Mouse (Mus musculus): Measurements from ENCODE around the gene Olfr549. TPM values are rescaled to one million over a fixed set of nuclear protein-coding genes. Genes with fewer than 3 reads are reported as not detected.

Gene Olfr549
- polyA plus RNA-seq, 1 experiment = not detected

DNA sequence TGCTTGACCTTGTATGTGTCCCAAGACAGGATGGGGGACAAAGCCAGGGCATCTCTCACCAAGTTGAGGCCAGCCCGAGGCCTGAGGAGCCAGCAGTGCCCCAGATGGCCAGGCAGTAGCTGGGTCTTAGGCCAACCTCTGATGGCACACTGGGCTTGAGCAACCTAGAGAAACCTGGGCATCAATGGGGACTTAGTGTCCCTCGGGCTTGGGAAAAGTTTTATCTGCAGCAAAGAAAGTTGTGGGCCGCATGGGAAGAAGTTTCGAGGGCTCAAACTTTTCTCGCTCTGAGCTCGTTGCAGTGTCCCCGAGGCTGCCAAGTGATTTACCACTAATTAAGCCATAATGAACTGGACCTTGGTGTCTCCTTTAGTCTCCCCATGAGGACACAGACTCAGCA lies 39.9 kb upstream of the Olfr549 start:
- Histone ChIP-seq H3K27me3 (ENCODE audit: control insufficient read depth, insufficient read depth, insufficient read length) (no peaks in the 10 kb centered on the region), H3K79me2 (ENCODE audit: control insufficient read depth, insufficient read depth) (no peaks in the 10 kb centered on the region), H3K36me3 (ENCODE audit: control insufficient read depth, insufficient read depth) (no peaks in the 10 kb centered on the region), H3ac (ENCODE audit: control insufficient read depth, insufficient read length) (no peak overlapping the region), H3K4me2 (ENCODE audit: low read depth) (no peak overlapping the region), H3K4me3 (no peak overlapping the region)
- TF ChIP-seq CEBPB (IDR thresholded peaks at IDR 0.05; ENCODE audit: insufficient read depth, poor library complexity, severe bottlenecking) = no peak
- no peak for TF ChIP-seq POLR2A (IDR thresholded peaks at IDR 0.05; ENCODE audit: insufficient read length, low read depth)
- TF ChIP-seq MYOD1 (IDR thresholded peaks at IDR 0.05; ENCODE audit: control insufficient read depth in 1 of 3, insufficient read length in 2 of 3, low read depth in 2 of 3) = no peak
- TF ChIP-seq TCF12 (IDR thresholded peaks at IDR 0.05; ENCODE audit: insufficient read depth, poor library complexity, severe bottlenecking) = no peak
- TF ChIP-seq USF1 (IDR thresholded peaks at IDR 0.05; ENCODE audit: low read depth) = no peak
- TF ChIP-seq TCF3 (IDR thresholded peaks at IDR 0.05; ENCODE audit: insufficient read length, low read depth) = no peak
- TF ChIP-seq MAX (IDR thresholded peaks at IDR 0.05; ENCODE audit: low read depth) = no peak
- no peak for TF ChIP-seq SRF (IDR thresholded peaks at IDR 0.05; ENCODE audit: control insufficient read depth, insufficient read length, low read depth)
- no peak for TF ChIP-seq MYOG (IDR thresholded peaks at IDR 0.05; ENCODE audit: control insufficient read depth in 1 of 3, insufficient read depth in 1 of 3, insufficient read length in 2 of 3, low read depth in 2 of 3)
- TF ChIP-seq POLR2AphosphoS2 (IDR thresholded peaks at IDR 0.05; ENCODE audit: insufficient read length, low read depth) = no peak
- no peak for TF ChIP-seq REST (IDR thresholded peaks at IDR 0.05; ENCODE audit: insufficient read depth, insufficient read length)
- TF ChIP-seq E2F4 (IDR thresholded peaks at IDR 0.05; ENCODE audit: insufficient read depth) = no peak

DNA sequence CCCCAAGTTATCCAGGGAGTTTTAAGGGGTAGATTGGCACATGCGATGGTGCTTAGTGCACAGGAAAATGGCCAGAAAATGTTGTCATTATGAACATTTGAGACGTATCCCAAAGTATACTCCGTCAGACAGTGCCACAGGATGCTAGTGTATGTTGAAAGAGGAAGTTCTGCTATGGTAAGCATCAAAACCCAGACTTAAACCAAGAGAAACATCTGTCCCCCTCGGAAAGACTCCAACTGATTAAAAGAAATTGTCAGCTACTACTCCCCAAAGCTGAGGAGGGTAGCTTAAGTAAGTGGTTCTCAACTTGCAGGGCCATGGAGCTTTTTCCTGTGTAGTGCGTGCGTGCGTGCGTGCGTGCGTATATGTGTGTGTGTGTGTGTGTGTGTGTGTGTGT lies 37.7 kb upstream of the Olfr549 start:
- Histone ChIP-seq H3K27me3 (ENCODE audit: control insufficient read depth, insufficient read depth, insufficient read length) (peaks cover 3% of the 10 kb centered on the region), H3K36me3 (ENCODE audit: control insufficient read depth, insufficient read depth) (no peaks in the 10 kb centered on the region), H3K4me3 (no peak overlapping the region), H3K4me2 (ENCODE audit: low read depth) (no peak overlapping the region), H3ac (ENCODE audit: control insufficient read depth, insufficient read length) (no peak overlapping the region), H3K79me2 (ENCODE audit: control insufficient read depth, insufficient read depth) (no peaks in the 10 kb centered on the region)
- TF ChIP-seq MYOD1 (IDR thresholded peaks at IDR 0.05; ENCODE audit: control insufficient read depth in 1 of 3, insufficient read length in 2 of 3, low read depth in 2 of 3) (no peak), USF1 (IDR thresholded peaks at IDR 0.05; ENCODE audit: low read depth) (no peak), POLR2A (IDR thresholded peaks at IDR 0.05; ENCODE audit: insufficient read length, low read depth) (no peak), MYOG (IDR thresholded peaks at IDR 0.05; ENCODE audit: control insufficient read depth in 1 of 3, insufficient read depth in 1 of 3, insufficient read length in 2 of 3, low read depth in 2 of 3) (no peak), TCF12 (IDR thresholded peaks at IDR 0.05; ENCODE audit: insufficient read depth, poor library complexity, severe bottlenecking) (no peak), MAX (IDR thresholded peaks at IDR 0.05; ENCODE audit: low read depth) (no peak), CEBPB (IDR thresholded peaks at IDR 0.05; ENCODE audit: insufficient read depth, poor library complexity, severe bottlenecking) (no peak), POLR2AphosphoS2 (IDR thresholded peaks at IDR 0.05; ENCODE audit: insufficient read length, low read depth) (no peak), TCF3 (IDR thresholded peaks at IDR 0.05; ENCODE audit: insufficient read length, low read depth) (no peak), E2F4 (IDR thresholded peaks at IDR 0.05; ENCODE audit: insufficient read depth) (no peak), SRF (IDR thresholded peaks at IDR 0.05; ENCODE audit: control insufficient read depth, insufficient read length, low read depth) (no peak), REST (IDR thresholded peaks at IDR 0.05; ENCODE audit: insufficient read depth, insufficient read length) (no peak)

- peak overlapping the region; percentile 68 for H3K4me2 ChIP-seq (ENCODE audit: low read depth)
- H3K79me2 ChIP-seq (ENCODE audit: control insufficient read depth, insufficient read depth) = no peaks in the 10 kb centered on the region
- no peak for TF ChIP-seq REST (IDR thresholded peaks at IDR 0.05; ENCODE audit: insufficient read depth, insufficient read length)
- no peak for TF ChIP-seq USF1 (IDR thresholded peaks at IDR 0.05; ENCODE audit: low read depth)
- peaks cover 3% of the 10 kb centered on the region for H3K27me3 ChIP-seq (ENCODE audit: control insufficient read depth, insufficient read depth, insufficient read length)
- no peak overlapping the region for H3ac ChIP-seq (ENCODE audit: control insufficient read depth, insufficient read length)
- H3K4me3 ChIP-seq = no peak overlapping the region
- H3K36me3 ChIP-seq (ENCODE audit: control insufficient read depth, insufficient read depth) = no peaks in the 10 kb centered on the region
Measured at GRCm38 (mm10) chr7:102512814-102513435, 36.7 kb upstream of the Olfr549 start.

DNA sequence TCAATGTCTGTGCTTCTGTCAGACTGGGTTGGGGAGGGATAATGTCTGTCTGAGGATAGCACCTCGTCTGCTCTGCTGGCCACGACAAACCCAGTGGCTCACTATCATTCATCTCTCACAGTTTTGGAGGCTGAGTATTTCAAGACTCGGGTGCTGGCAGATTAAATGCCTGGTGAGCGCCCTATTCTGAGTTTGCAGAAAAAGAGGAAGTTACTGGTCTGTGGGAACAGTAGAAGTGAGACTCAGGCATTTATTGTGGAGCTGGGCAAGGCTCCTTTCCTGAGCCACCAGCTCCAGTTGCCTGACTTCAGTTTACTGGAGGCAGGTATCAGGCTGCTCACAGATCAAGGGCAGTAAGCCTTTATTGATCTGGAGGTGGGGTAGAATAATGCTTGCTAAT lies 35.5 kb upstream of the Olfr549 start:
- no peaks in the 10 kb centered on the region for H3K79me2 ChIP-seq (ENCODE audit: control insufficient read depth, insufficient read depth)
- H3ac ChIP-seq (ENCODE audit: control insufficient read depth, insufficient read length) = no peak overlapping the region
- H3K36me3 ChIP-seq (ENCODE audit: control insufficient read depth, insufficient read depth) = no peaks in the 10 kb centered on the region
- peaks cover 3% of the 10 kb centered on the region for H3K27me3 ChIP-seq (ENCODE audit: control insufficient read depth, insufficient read depth, insufficient read length)
- no peak overlapping the region for H3K4me2 ChIP-seq (ENCODE audit: low read depth)
- no peak for TF ChIP-seq POLR2AphosphoS2 (IDR thresholded peaks at IDR 0.05; ENCODE audit: insufficient read length, low read depth)
- no peak for TF ChIP-seq MYOG (IDR thresholded peaks at IDR 0.05; ENCODE audit: control insufficient read depth in 1 of 3, insufficient read depth in 1 of 3, insufficient read length in 2 of 3, low read depth in 2 of 3)
- TF ChIP-seq TCF3 (IDR thresholded peaks at IDR 0.05; ENCODE audit: insufficient read length, low read depth) = no peak
- no peak for TF ChIP-seq E2F4 (IDR thresholded peaks at IDR 0.05; ENCODE audit: insufficient read depth)
- TF ChIP-seq POLR2A (IDR thresholded peaks at IDR 0.05; ENCODE audit: insufficient read length, low read depth) = no peak
- no peak for TF ChIP-seq USF1 (IDR thresholded peaks at IDR 0.05; ENCODE audit: low read depth)
- TF ChIP-seq SRF (IDR thresholded peaks at IDR 0.05; ENCODE audit: control insufficient read depth, insufficient read length, low read depth) = no peak
- TF ChIP-seq REST (IDR thresholded peaks at IDR 0.05; ENCODE audit: insufficient read depth, insufficient read length) = no peak
- no peak for TF ChIP-seq TCF12 (IDR thresholded peaks at IDR 0.05; ENCODE audit: insufficient read depth, poor library complexity, severe bottlenecking)
- TF ChIP-seq CEBPB (IDR thresholded peaks at IDR 0.05; ENCODE audit: insufficient read depth, poor library complexity, severe bottlenecking) = no peak
- no peak for TF ChIP-seq MAX (IDR thresholded peaks at IDR 0.05; ENCODE audit: low read depth)
- H3K4me3 ChIP-seq = no peak overlapping the region
